Mouse (Mus musculus) lung, adult 2 months (tissue): ENCODE measurements around the gene Col4a6.

Experiments
- CTCF ChIP-seq: fragments of 200-500 bp; IDR thresholded peaks from 2 replicates; pipeline ENCODE4 v1.5.1; 2011; ENCODE audit warnings: mild to moderate bottlenecking, low read length, control low read depth; ENCODE audit not compliant: insufficient read depth
- POLR2A ChIP-seq: fragments of 200-500 bp; IDR thresholded peaks from 2 replicates; pipeline ENCODE4 v1.6.1; 2011; ENCODE audit warnings: low read depth, mild to moderate bottlenecking, control low read depth, low read length, borderline replicate concordance; ENCODE audit errors: extremely low read depth

- TF ChIP-seq POLR2A (no peak), CTCF (no peak)
Observed at GRCm38 (mm10) chrX:141439423-141439822, 34.5 kb downstream of the Col4a6 start.
